8 mouse cellular contexts compared by ENCODE assay signal in genomic region chr1:157412454-157413369, GRCm38 (mm10). TPM values are rescaled to one million over a fixed set of nuclear protein-coding genes. Genes with fewer than 3 reads are reported as not detected.
DNase-seq lines count a peak whose midpoint lies in the region; ATAC-seq and TF ChIP-seq lines count a peak whose summit lies in the region.

Gene Rasal2 (minus strand): TSS chr1:157412595.

- under 1% methylated on average over 62 of the region's 62 CpGs for WGBS in hindbrain, embryonic 13.5 days

- in situ Hi-C loops in Patski (cut with MboI; ENCODE audit: low pct_unique_long_range_greater_than_20kb) = loop anchor here (5.0 kb wide), 1 partner anchor 115 kb away; no protein-coding TSS in a partner anchor

- DNase-seq in Patski (ENCODE audit: low read depth, low spot score) = peak; percentile 91
- DNase-seq in cerebellum, postnatal 14 days = peak; percentile 98
- DNase-seq in frontal cortex, postnatal 14 days (ENCODE audit: low spot score in 2 of 2) = peak; percentile 91 to 94
- DNase-seq in layer of hippocampus, postnatal 25 days (ENCODE audit: extremely low spot score in 1 of 2, low spot score in 1 of 2) = peak; percentile 95 to 97
- peak; percentile 96 for DNase-seq in lung, postnatal 25 days (ENCODE audit: low spot score)
- DNase-seq in retina, embryonic 14.5 days (ENCODE audit: low spot score) = peak; percentile 98
- DNase-seq in thymus, postnatal 4 days = peak; percentile 98

- H3K4me3 ChIP-seq in hindbrain, embryonic 13.5 days = peak within 1 kb of the TSS; percentile 95

- H3K27ac ChIP-seq in hindbrain, embryonic 13.5 days = peak within 1 kb of the TSS; percentile 98

- POLR2A ChIA-PET in Patski (lab: Charles Lee) = interaction anchor here (0.9 to 1.0 kb wide), 2 partner anchors 48 to 115 kb away, joined by 3 read pairs; no protein-coding TSS in a partner anchor

- peak; percentile 98 for ATAC-seq in Patski
- peak; percentile 99 for ATAC-seq in hindbrain, embryonic 13.5 days (ENCODE audit: low FRiP score)

- H3K9me3 ChIP-seq in hindbrain, embryonic 13.5 days = no peaks in the 10 kb centered on the region

- no peak for TF ChIP-seq CTCF in Patski (IDR thresholded peaks at IDR 0.05)

- peaks cover 21% of the 10 kb centered on the region for H3K4me1 ChIP-seq in hindbrain, embryonic 13.5 days (replicated peaks)

- no peaks in the 10 kb centered on the region for H3K36me3 ChIP-seq in hindbrain, embryonic 13.5 days

- CTCF ChIA-PET in Patski (lab: Charles Lee) = interaction anchor here (0.9 kb wide), 1 partner anchor 66 kb away, joined by 3 read pairs; no protein-coding TSS in a partner anchor

- peak within 1 kb of the TSS; percentile 80 for H3K4me2 ChIP-seq in hindbrain, embryonic 13.5 days

- no peaks in the 10 kb centered on the region for H3K27me3 ChIP-seq in Patski
- no peaks in the 10 kb centered on the region for H3K27me3 ChIP-seq in hindbrain, embryonic 13.5 days

- H3K9ac ChIP-seq in hindbrain, embryonic 13.5 days = peak within 1 kb of the TSS; percentile 91

RNA-seq across cellular contexts. Expression of gene Rasal2, which starts in this region (rescaled TPM):
- 16.6 TPM for polyA plus RNA-seq in Patski (2021)
- polyA plus RNA-seq in hindbrain, embryonic 13.5 days (2015; fragmentation: Nextera tagmentation; extraction: Ambion mirVana) = 45.1 and 47.0 TPM in 2 replicates
- total RNA-seq in layer of hippocampus, postnatal 25 days (2021) = 10 to 100 TPM; 70.0 to 77.8 TPM

Comparison
In these comparisons a context has a peak if more than half of its experiments do, and no peak if none do; other contexts are left out.
1. Peak in every context shown above with its lines: DNase-seq, ATAC-seq, H3K4me3 ChIP-seq and H3K27ac ChIP-seq.